Mouse (Mus musculus) kidney, adult 2 months (tissue): ENCODE data around the gene Fry. TPM values are rescaled to one million over a fixed set of nuclear protein-coding genes. Genes with fewer than 3 reads are reported as not detected.
A peak's percentile ranks its signal among the peaks of the same experiment; 100 is the strongest.

Source experiments
- DNase-seq: peaks from one replicate; pipeline ENCODE4 v3.0.0; 2021
- H3K27ac ChIP-seq: fragments of 200-500 bp; 2 replicates; pipeline ENCODE4 v1.5.1; 2012; ENCODE audit warnings: low read depth, low read length, control low read depth, inconsistent platforms; ENCODE audit not compliant: insufficient read depth
- H3K27me3 ChIP-seq: fragments of 200-500 bp; replicated peaks from 2 replicates; pipeline ENCODE4 v1.6.1; 2012; ENCODE audit warnings: mild to moderate bottlenecking, moderate library complexity, low read length, inconsistent platforms; ENCODE audit not compliant: control insufficient read depth, insufficient read depth
- H3K36me3 ChIP-seq: fragments of 200-500 bp; 2 replicates; pipeline ENCODE4 v1.6.1; 2012; ENCODE audit warnings: mild to moderate bottlenecking, moderate library complexity, low read length, inconsistent platforms; ENCODE audit not compliant: control insufficient read depth, insufficient read depth
- H3K4me1 ChIP-seq: fragments of 200-500 bp; 2 replicates; pipeline ENCODE4 v1.6.1; 2011; ENCODE audit warnings: low read length; ENCODE audit not compliant: control insufficient read depth, insufficient read depth
- H3K4me3 ChIP-seq: fragments of 200-500 bp; 2 replicates; pipeline ENCODE4 v1.5.1; 2011; ENCODE audit warnings: mild to moderate bottlenecking, low read depth, low read length, control low read depth; ENCODE audit not compliant: insufficient read depth
- CTCF ChIP-seq: fragments of 200-500 bp; conservative IDR thresholded peaks from 2 replicates; pipeline ENCODE4 v1.5.1; 2011; ENCODE audit warnings: low read depth, mild to moderate bottlenecking, control low read depth, low read length, moderate library complexity, mixed read lengths; ENCODE audit not compliant: insufficient read depth, insufficient read length
- POLR2A ChIP-seq: fragments of 200-500 bp; IDR thresholded peaks from one replicate; pipeline ENCODE4 v1.6.1; 2011; ENCODE audit warnings: low read depth, low read length, control low read depth
- WGBS: fragments of 180-500 bp; shearing (Covaris S2); methylation state at CpG from one replicate; pipeline ENCODE4 v1.1.7; 2018; 5-methylcytosine and 5-hydroxymethylcytosine counted together
- polyA plus RNA-seq: library from polyadenylated mRNA; depleted of rRNA; stranded (reverse); fragments of >200 nt; gene quantifications from 2 replicates; pipeline ENCODE4 v1.2.3, GENCODE M21; 2012

The Fry gene
- polyA plus RNA-seq, 1 experiment, result 12.9 TPM

GRCm38 (mm10) chr5:150235931-150236330, 117.5 kb downstream of the Fry start:
- TF ChIP-seq CTCF (no peak), POLR2A (no peak)
- 84% methylated on average over 5 of the region's 5 CpGs for WGBS

GRCm38 (mm10) chr5:150236597-150236996, 118.2 kb downstream of the Fry start:
- Histone ChIP-seq H3K27me3 (no peaks in the 10 kb centered on the region), H3K27ac (no peak overlapping the region)
- DNase-seq, result no peak

More at GRCm38 (mm10) chr5:150235931-150236330, 117.5 kb downstream of the Fry start:
- Histone ChIP-seq H3K27me3 (no peaks in the 10 kb centered on the region), H3K4me3 (no peak overlapping the region), H3K27ac (no peak overlapping the region), H3K36me3 (no peaks in the 10 kb centered on the region), H3K4me1 (no peaks in the 10 kb centered on the region)
- no peak for DNase-seq

GRCm38 (mm10) chr5:150241638-150242037, 123.2 kb downstream of the Fry start:
- Histone ChIP-seq H3K36me3 (no peaks in the 10 kb centered on the region), H3K27me3 (no peaks in the 10 kb centered on the region), H3K27ac (no peak overlapping the region), H3K4me1 (no peaks in the 10 kb centered on the region), H3K4me3 (no peak overlapping the region)
- peak; percentile 15 for DNase-seq
- no peak for TF ChIP-seq POLR2A
- no peak for TF ChIP-seq CTCF
- WGBS, result 65% methylated on average over 9 of the region's 9 CpGs

More at GRCm38 (mm10) chr5:150236597-150236996, 118.2 kb downstream of the Fry start:
- Histone ChIP-seq H3K4me3 (no peak overlapping the region), H3K36me3 (no peaks in the 10 kb centered on the region), H3K4me1 (no peaks in the 10 kb centered on the region)
- TF ChIP-seq POLR2A, result no peak
- TF ChIP-seq CTCF, result no peak

DNA sequence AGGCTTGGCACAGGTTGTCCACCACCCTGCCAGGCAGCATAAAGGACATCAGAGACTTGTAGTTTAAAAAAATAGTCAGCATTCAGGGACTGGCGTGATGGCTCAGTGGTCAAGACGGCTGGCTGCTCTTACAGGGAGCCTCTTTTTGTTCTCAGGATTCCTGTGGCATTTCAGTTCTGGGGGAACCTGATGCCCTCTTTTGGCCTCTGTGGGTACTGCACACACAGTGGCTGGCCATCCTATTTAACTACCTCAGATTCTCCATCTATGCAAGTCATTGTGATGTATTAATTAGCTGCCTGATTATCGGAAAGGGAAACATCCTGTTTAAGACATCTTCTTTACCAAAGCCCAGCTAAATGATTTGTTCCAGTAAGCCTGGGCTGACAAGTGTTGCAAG, 128.3 kb downstream of the Fry start:
- DNase-seq, result no peak
- H3K4me3 ChIP-seq, result no peak overlapping the region
- H3K36me3 ChIP-seq, result no peaks in the 10 kb centered on the region
- H3K27ac ChIP-seq, result no peak overlapping the region
- TF ChIP-seq POLR2A (no peak), CTCF (peak; percentile 43)
- H3K4me1 ChIP-seq, result no peaks in the 10 kb centered on the region
- H3K27me3 ChIP-seq, result no peaks in the 10 kb centered on the region
- WGBS, result 84% methylated on average over 3 of the region's 3 CpGs

DNA sequence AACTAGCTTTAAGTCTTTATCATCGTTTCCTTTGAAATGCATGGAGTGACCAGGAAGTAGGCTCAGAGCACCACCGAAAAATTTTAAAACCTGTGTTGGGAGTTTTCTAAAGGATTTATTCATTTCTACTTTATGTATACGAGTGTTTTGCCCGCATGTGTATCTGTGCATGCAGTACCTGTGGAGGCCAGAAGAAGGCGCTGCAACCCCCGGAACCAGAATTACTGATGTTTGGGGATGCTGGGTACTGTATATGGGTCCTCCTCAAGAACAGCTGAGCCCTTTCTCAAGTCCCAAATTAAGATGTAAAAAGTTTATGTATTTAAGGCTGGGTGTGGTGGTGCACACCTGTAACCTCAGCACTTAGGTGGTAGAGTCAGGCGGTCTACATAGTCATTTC, 139.3 kb downstream of the Fry start:
- Histone ChIP-seq H3K27ac (no peak overlapping the region), H3K4me1 (peaks cover 2% of the 10 kb centered on the region; the same call in 1 of the 2 replicates), H3K4me3 (no peak overlapping the region), H3K36me3 (no peaks in the 10 kb centered on the region), H3K27me3 (no peaks in the 10 kb centered on the region)
- TF ChIP-seq POLR2A (no peak), CTCF (peak; percentile 13; the same call in 1 of the 2 replicates)
- DNase-seq, result no peak
- WGBS, result 89% methylated on average over 7 of the region's 7 CpGs

- Histone ChIP-seq H3K27me3 (no peaks in the 10 kb centered on the region), H3K36me3 (no peaks in the 10 kb centered on the region), H3K27ac (peak overlapping the region; percentile 24), H3K4me3 (peak overlapping the region; percentile 55), H3K4me1 (peaks cover 3% of the 10 kb centered on the region)
- TF ChIP-seq CTCF (no peak), POLR2A (no peak)
- WGBS, result 4% methylated on average over 29 of the region's 29 CpGs
- DNase-seq, result peak; percentile 57
Observed at GRCm38 (mm10) chr5:150259191-150260053, 141.0 kb downstream of the Fry start.

DNA sequence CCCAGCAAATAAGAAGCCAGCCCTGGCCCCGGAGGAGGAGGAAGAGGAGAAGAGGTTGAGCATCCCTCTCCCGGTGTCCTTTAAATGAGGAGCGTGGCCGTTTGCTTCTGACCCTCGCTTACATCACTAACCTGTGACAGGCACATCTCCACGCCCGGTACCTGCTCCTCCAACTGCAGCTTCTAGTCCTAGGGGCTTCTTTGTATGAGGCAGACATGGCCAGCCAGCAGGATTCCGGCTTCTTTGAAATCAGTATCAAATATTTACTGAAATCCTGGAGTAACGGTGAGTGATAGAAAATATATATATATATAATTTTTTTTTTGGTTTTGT, 141.6 kb downstream of the Fry start:
- peak overlapping the region; percentile 55 for H3K4me3 ChIP-seq
- no peaks in the 10 kb centered on the region for H3K27me3 ChIP-seq
- DNase-seq, result no peak
- peaks cover 3% of the 10 kb centered on the region for H3K4me1 ChIP-seq
- TF ChIP-seq POLR2A (no peak), CTCF (no peak)
- 48% methylated on average over 9 of the region's 9 CpGs for WGBS
- 0 out of 2 replicates have a peak overlapping the region, but pooled peaks have one; percentile 1 for H3K27ac ChIP-seq
- no peaks in the 10 kb centered on the region for H3K36me3 ChIP-seq
